Mouse (Mus musculus) natural killer cell, adult 2 months (primary cell): ENCODE data around the gene Rexo1.

Experiments used
- DNase-seq, 2 experiments: peaks; one replicate each; pipeline ENCODE4 v3.0.0; 2022; ENCODE audit warnings: low spot score in 2 of 2

Rexo1 gene

GRCm38 (mm10) chr10:80509412-80510272 is 51.7 kb downstream of the Rexo1 start:
- DNase-seq, result peak; percentile 80 to 87

GRCm38 (mm10) chr10:80506222-80506621 is 55.1 kb downstream of the Rexo1 start:
- peak; percentile 50 to 67 for DNase-seq

GRCm38 (mm10) chr10:80504724-80505123 is 56.6 kb downstream of the Rexo1 start:
- no peak for DNase-seq

- DNase-seq, result no peak
Measured at GRCm38 (mm10) chr10:80503599-80504220, 57.6 kb downstream of the Rexo1 start.

GRCm38 (mm10) chr10:80502819-80503314 is 58.5 kb downstream of the Rexo1 start:
- no peak for DNase-seq

GRCm38 (mm10) chr10:80502291-80502690 is 59.1 kb downstream of the Rexo1 start:
- no peak for DNase-seq

- no peak for DNase-seq
Measured at GRCm38 (mm10) chr10:80496421-80496820, 64.9 kb downstream of the Rexo1 start.

- no peak for DNase-seq
Measured at GRCm38 (mm10) chr10:80495901-80496300, 65.5 kb downstream of the Rexo1 start.

- DNase-seq, result peak; percentile 53 to 58
Measured at GRCm38 (mm10) chr10:80494732-80495131, 66.6 kb downstream of the Rexo1 start, which contains the start of gene Onecut3. Gene Onecut3, plus strand, starts transcription at chr10:80494835.
